Mouse (Mus musculus) CH12.LX (cell line): ENCODE data around the gene Reep6. TPM values are rescaled to one million over a fixed set of nuclear protein-coding genes. Genes with fewer than 3 reads are reported as not detected.
A peak's percentile ranks its signal among the peaks of the same experiment; 100 is the strongest.

ENCODE experiments used
- DNase-seq: peaks from one replicate; pipeline ENCODE4 v3.0.0-alpha.2; 2013; ENCODE audit errors: extremely low read depth
- H3K27ac ChIP-seq: 2 replicates; pipeline ENCODE4 v1.5.1; 2012; ENCODE audit warnings: low read depth, mild to moderate bottlenecking, control low read depth, moderate library complexity; ENCODE audit not compliant: insufficient read depth
- H3K27me3 ChIP-seq: replicated peaks from 2 replicates; pipeline ENCODE3; 2012; ENCODE audit warnings: inconsistent platforms
- H3K36me3 ChIP-seq, 2 experiments: replicated peaks in 1 of 2; 2 replicates each; pipeline versions ENCODE3 to v1.6.1; 2012; ENCODE audit warnings: inconsistent platforms in 1 of 2, low read length in 1 of 2, mild to moderate bottlenecking in 1 of 2, mixed read lengths in 1 of 2, moderate library complexity in 1 of 2; ENCODE audit not compliant: control insufficient read depth in 1 of 2, insufficient read depth in 1 of 2
- H3K4me1 ChIP-seq, 2 experiments: 2 replicates each; pipeline ENCODE4 v1.6.1; 2012; ENCODE audit warnings: inconsistent platforms in 1 of 2, moderate library complexity in 1 of 2; ENCODE audit not compliant: insufficient read depth in 2 of 2, control insufficient read depth in 1 of 2
- H3K4me2 ChIP-seq: 2 replicates; pipeline ENCODE4 v1.6.1; 2012; ENCODE audit warnings: low read depth, mild to moderate bottlenecking, control low read depth; ENCODE audit not compliant: poor library complexity, insufficient read depth, severe bottlenecking
- H3K4me3 ChIP-seq, 3 experiments: fragments of 150-350 bp in 1 of 3; sonication (generic) in 1 of 3; replicated peaks in 1 of 3; 2 replicates each; pipeline versions ENCODE3 to v1.5.1; 2011 to 2012; ENCODE audit warnings: low read depth in 2 of 3, low read length in 2 of 3, mild to moderate bottlenecking in 2 of 3, moderate library complexity in 2 of 3, control low read depth in 1 of 3, improper control_type of control experiment in 1 of 3, inconsistent platforms in 1 of 3, mixed read lengths in 1 of 3; ENCODE audit not compliant: poor library complexity in 1 of 3
- H3K79me2 ChIP-seq: replicated peaks from 2 replicates; pipeline ENCODE4 v1.6.1; 2012; ENCODE audit warnings: mild to moderate bottlenecking, moderate library complexity; ENCODE audit not compliant: control insufficient read depth, poor library complexity, insufficient read depth, severe bottlenecking; ENCODE audit errors: extremely low read depth
- H3K9ac ChIP-seq: 2 replicates; pipeline ENCODE4 v1.6.1; 2012; ENCODE audit warnings: low read depth, mild to moderate bottlenecking, control low read depth, moderate library complexity; ENCODE audit not compliant: insufficient read depth
- H3K9me3 ChIP-seq: replicated peaks from 2 replicates; pipeline ENCODE3; 2012; ENCODE audit warnings: low read length, inconsistent platforms, mixed read lengths
- BHLHE40 ChIP-seq: IDR thresholded peaks from 2 replicates; pipeline ENCODE4 v1.6.1; 2011; ENCODE audit warnings: mild to moderate bottlenecking, low read depth, low read length, improper control_type of control experiment
- CHD2 ChIP-seq: IDR thresholded peaks from 2 replicates; pipeline ENCODE4 v1.6.1; 2011; ENCODE audit warnings: low read length, improper control_type of control experiment
- ELF1 ChIP-seq: IDR thresholded peaks from 2 replicates; pipeline ENCODE4 v1.6.1; 2014; ENCODE audit warnings: low read depth, mild to moderate bottlenecking, inconsistent platforms, low read length, improper control_type of control experiment
- EP300 ChIP-seq: IDR thresholded peaks from 2 replicates; pipeline ENCODE4 v1.6.1; 2011; ENCODE audit warnings: low read length, improper control_type of control experiment
- HCFC1 ChIP-seq: IDR thresholded peaks from 2 replicates; pipeline ENCODE4 v1.6.1; 2012; ENCODE audit warnings: low read depth, mild to moderate bottlenecking, inconsistent platforms, low read length, improper control_type of control experiment
- KAT2A ChIP-seq: IDR thresholded peaks from 2 replicates; pipeline ENCODE4 v1.6.1; 2012; ENCODE audit warnings: low read length, improper control_type of control experiment, inconsistent platforms; ENCODE audit not compliant: insufficient replicate concordance
- MAFK ChIP-seq: IDR thresholded peaks from 2 replicates; pipeline ENCODE4 v1.6.1; 2011; ENCODE audit warnings: low read length, improper control_type of control experiment; ENCODE audit not compliant: insufficient replicate concordance
- MAX ChIP-seq: IDR thresholded peaks from 2 replicates; pipeline ENCODE4 v1.6.1; 2011; ENCODE audit warnings: low read length, improper control_type of control experiment
- MXI1 ChIP-seq: IDR thresholded peaks from 2 replicates; pipeline ENCODE4 v1.6.1; 2011; ENCODE audit warnings: mild to moderate bottlenecking, low read depth, low read length, improper control_type of control experiment
- MYC ChIP-seq: IDR thresholded peaks from 2 replicates; pipeline ENCODE4 v1.6.1; 2011; ENCODE audit warnings: low read depth, mild to moderate bottlenecking, improper control_type of control experiment, low read length
- PAX5 ChIP-seq: IDR thresholded peaks from 2 replicates; pipeline ENCODE4 v1.6.1; 2012; ENCODE audit warnings: low read length, inconsistent platforms, mixed read lengths
- POLR2A ChIP-seq: IDR thresholded peaks from 2 replicates; pipeline ENCODE4 v1.6.1; 2011; ENCODE audit warnings: low read depth, mild to moderate bottlenecking, improper control_type of control experiment, low read length
- SMC3 ChIP-seq: IDR thresholded peaks from 2 replicates; pipeline ENCODE4 v1.6.1; 2011; ENCODE audit warnings: low read depth, low read length, improper control_type of control experiment
- TBP ChIP-seq: conservative IDR thresholded peaks from 2 replicates; pipeline ENCODE4 v1.6.1; 2011; ENCODE audit warnings: low read depth, low read length, improper control_type of control experiment
- TCF12 ChIP-seq: IDR thresholded peaks from 2 replicates; pipeline ENCODE4 v1.6.1; 2014; ENCODE audit warnings: low read depth, mild to moderate bottlenecking, inconsistent platforms, low read length, improper control_type of control experiment
- USF2 ChIP-seq: conservative IDR thresholded peaks from 2 replicates; pipeline ENCODE4 v1.6.1; 2011; ENCODE audit warnings: low read depth, low read length, improper control_type of control experiment
- ZC3H11A ChIP-seq: IDR thresholded peaks from 2 replicates; pipeline ENCODE4 v1.6.1; 2012; ENCODE audit warnings: low read depth, mild to moderate bottlenecking, inconsistent platforms, low read length, improper control_type of control experiment
- ZNF384 ChIP-seq: IDR thresholded peaks from 2 replicates; pipeline ENCODE4 v1.6.1; 2012; ENCODE audit warnings: low read depth, low read length, improper control_type of control experiment, inconsistent platforms
- dilution Hi-C: fragments of 300-500 bp; cut with MboI; formaldehyde crosslinking; loops from 2 replicates; pipeline ENCODE4 v1.14.3; 2020; ENCODE audit warnings: low sequenced_read_pairs; ENCODE audit not compliant: extremely low pct_unique_long_range_greater_than_20kb, extremely low pct_ligation_motif_present
- in situ Hi-C: fragments of 300-500 bp; cut with MboI; formaldehyde crosslinking; loops from 3 replicates; pipeline ENCODE4 v1.14.3; 2019; ENCODE audit warnings: low sequenced_read_pairs, low pct_ligation_motif_present, low pct_unique_long_range_greater_than_20kb, mixed read lengths
- polyA plus RNA-seq: library from polyadenylated mRNA; unstranded; fragments of >175 nt; gene quantifications from 2 replicates; pipeline ENCODE4 v1.2.1, GENCODE M21; 2012; ENCODE audit warnings: low read depth; ENCODE audit not compliant: insufficient read length
- total RNA-seq, 2 experiments: library from RNA; depleted of rRNA; stranded (reverse); fragments of 300-350 nt in 1 of 2; fragments of >200 nt in 1 of 2; gene quantifications; 2 replicates each; pipeline ENCODE4 v1.2.3; 2012 to 2014

The Reep6 gene
- total and polyA plus RNA-seq, 3 experiments, result 0.48 to 7.5 (median 5.0) TPM

GRCm38 (mm10) chr10:80323261-80324119 is 6.3 kb upstream of the Reep6 start (continued):
- no peak for TF ChIP-seq MYC
- TF ChIP-seq KAT2A, result no peak
- no peak for TF ChIP-seq USF2
- TF ChIP-seq ZNF384, result no peak
- TF ChIP-seq HCFC1, result no peak
- TF ChIP-seq TBP, result no peak
- TF ChIP-seq MXI1, result peak; percentile 26
- TF ChIP-seq TCF12, result peak; percentile 29; the same call in 1 of the 2 replicates
- TF ChIP-seq PAX5, result no peak
- TF ChIP-seq SMC3, result no peak

GRCm38 (mm10) chr10:80324120-80325037 is 5.4 kb upstream of the Reep6 start:
- Histone ChIP-seq H3K27ac (no peak overlapping the region), H3K4me2 (peak overlapping the region; percentile 53; the same call in 1 of the 2 replicates), H3K4me1 (peaks cover 25 to 31% of the 10 kb centered on the region in 2 experiments), H3K79me2 (peaks cover 9% of the 10 kb centered on the region; the same call in 1 of the 2 replicates), H3K9me3 (no peaks in the 10 kb centered on the region), H3K36me3 (peaks cover 0 to 1% of the 10 kb centered on the region in 2 experiments), H3K4me3 (no peak overlapping the region), H3K27me3 (peaks cover 38% of the 10 kb centered on the region), H3K9ac (no peak overlapping the region)
- TF ChIP-seq PAX5 (no peak), TBP (peak; percentile 59; the same call in 1 of the 2 replicates)
- in situ Hi-C loops (no loop called here), dilution Hi-C loops (no loop called here)
- no peak for DNase-seq

GRCm38 (mm10) chr10:80325045-80325444 is 4.7 kb upstream of the Reep6 start:
- no peak overlapping the region for H3K4me3 ChIP-seq
- peaks cover 38% of the 10 kb centered on the region for H3K27me3 ChIP-seq
- H3K9me3 ChIP-seq, result no peaks in the 10 kb centered on the region
- peaks cover 24 to 28% of the 10 kb centered on the region in 2 experiments for H3K4me1 ChIP-seq
- in situ Hi-C loops, result no loop called here
- dilution Hi-C loops, result no loop called here
- H3K4me2 ChIP-seq, result no peak overlapping the region
- H3K9ac ChIP-seq, result no peak overlapping the region
- DNase-seq, result no peak
- H3K36me3 ChIP-seq, result no peaks in the 10 kb centered on the region
- peaks cover 2% of the 10 kb centered on the region; the same call in 1 of the 2 replicates for H3K79me2 ChIP-seq
- H3K27ac ChIP-seq, result no peak overlapping the region
- no peak for TF ChIP-seq MXI1
- TF ChIP-seq PAX5, result no peak
- no peak for TF ChIP-seq TBP
- no peak for TF ChIP-seq TCF12
- no peak for TF ChIP-seq ZC3H11A
- no peak for TF ChIP-seq ELF1
- no peak for TF ChIP-seq MAFK
- no peak for TF ChIP-seq POLR2A
- TF ChIP-seq MAX, result no peak
- no peak for TF ChIP-seq CHD2
- TF ChIP-seq USF2, result no peak
- no peak for TF ChIP-seq MYC
- no peak for TF ChIP-seq SMC3
- no peak for TF ChIP-seq ZNF384
- no peak for TF ChIP-seq EP300
- no peak for TF ChIP-seq BHLHE40
